Mouse (Mus musculus) thymus, adult 2 months (tissue): ENCODE measurements around the gene Vegfa.

Experiments used
- CTCF ChIP-seq: fragments of 200-500 bp; IDR thresholded peaks from 2 replicates; pipeline ENCODE4 v1.5.1; 2012; ENCODE audit warnings: mild to moderate bottlenecking, control low read depth, low read length, moderate library complexity, borderline replicate concordance; ENCODE audit not compliant: control insufficient read depth, poor library complexity, insufficient read depth; ENCODE audit errors: extremely low read depth
- POLR2A ChIP-seq: fragments of 200-500 bp; IDR thresholded peaks from 2 replicates; pipeline ENCODE4 v1.6.1; 2012; ENCODE audit warnings: mild to moderate bottlenecking, low read length, control low read depth, moderate library complexity; ENCODE audit not compliant: control insufficient read depth, poor library complexity, insufficient read depth; ENCODE audit errors: extremely low read depth

GRCm38 (mm10) chr17:45999366-45999940 lies 32.7 kb downstream of the Vegfa start:
- TF ChIP-seq POLR2A (no peak), CTCF (no peak)
